Mouse (Mus musculus) CH12.LX (cell line): ENCODE measurements at regions not wholly inside any gene's neighbourhood (a gene's known extent, or its start where the extent isn't known, plus 50 kb on each side); places are given as distances from the start of the nearest gene placed in this dataset.

Experiments
- DNase-seq: peaks from one replicate; pipeline ENCODE4 v3.0.0-alpha.2; 2013; ENCODE audit errors: extremely low read depth
- H3K27ac ChIP-seq: 2 replicates; pipeline ENCODE4 v1.5.1; 2012; ENCODE audit warnings: low read depth, mild to moderate bottlenecking, control low read depth, moderate library complexity; ENCODE audit not compliant: insufficient read depth
- H3K27me3 ChIP-seq: replicated peaks from 2 replicates; pipeline ENCODE3; 2012; ENCODE audit warnings: inconsistent platforms
- H3K36me3 ChIP-seq, 2 experiments: replicated peaks in 1 of 2; 2 replicates each; pipeline versions ENCODE3 to v1.6.1; 2012; ENCODE audit warnings: inconsistent platforms in 1 of 2, low read length in 1 of 2, mild to moderate bottlenecking in 1 of 2, mixed read lengths in 1 of 2, moderate library complexity in 1 of 2; ENCODE audit not compliant: control insufficient read depth in 1 of 2, insufficient read depth in 1 of 2
- H3K4me1 ChIP-seq, 2 experiments: 2 replicates each; pipeline ENCODE4 v1.6.1; 2012; ENCODE audit warnings: inconsistent platforms in 1 of 2, moderate library complexity in 1 of 2; ENCODE audit not compliant: insufficient read depth in 2 of 2, control insufficient read depth in 1 of 2
- H3K4me2 ChIP-seq: 2 replicates; pipeline ENCODE4 v1.6.1; 2012; ENCODE audit warnings: low read depth, mild to moderate bottlenecking, control low read depth; ENCODE audit not compliant: poor library complexity, insufficient read depth, severe bottlenecking
- H3K4me3 ChIP-seq, 3 experiments: fragments of 150-350 bp in 1 of 3; sonication (generic) in 1 of 3; replicated peaks in 1 of 3; 2 replicates each; pipeline versions ENCODE3 to v1.5.1; 2011 to 2012; ENCODE audit warnings: low read depth in 2 of 3, low read length in 2 of 3, mild to moderate bottlenecking in 2 of 3, moderate library complexity in 2 of 3, control low read depth in 1 of 3, improper control_type of control experiment in 1 of 3, inconsistent platforms in 1 of 3, mixed read lengths in 1 of 3; ENCODE audit not compliant: poor library complexity in 1 of 3
- H3K79me2 ChIP-seq: replicated peaks from 2 replicates; pipeline ENCODE4 v1.6.1; 2012; ENCODE audit warnings: mild to moderate bottlenecking, moderate library complexity; ENCODE audit not compliant: control insufficient read depth, poor library complexity, insufficient read depth, severe bottlenecking; ENCODE audit errors: extremely low read depth
- H3K9ac ChIP-seq: 2 replicates; pipeline ENCODE4 v1.6.1; 2012; ENCODE audit warnings: low read depth, mild to moderate bottlenecking, control low read depth, moderate library complexity; ENCODE audit not compliant: insufficient read depth
- H3K9me3 ChIP-seq: replicated peaks from 2 replicates; pipeline ENCODE3; 2012; ENCODE audit warnings: low read length, inconsistent platforms, mixed read lengths
- BHLHE40 ChIP-seq: IDR thresholded peaks from 2 replicates; pipeline ENCODE4 v1.6.1; 2011; ENCODE audit warnings: mild to moderate bottlenecking, low read depth, low read length, improper control_type of control experiment
- CHD1 ChIP-seq: IDR thresholded peaks from 2 replicates; pipeline ENCODE4 v1.6.1; 2012; ENCODE audit warnings: low read depth, low read length, improper control_type of control experiment, inconsistent platforms
- ETS1 ChIP-seq: conservative IDR thresholded peaks from 2 replicates; pipeline ENCODE4 v1.6.1; 2012; ENCODE audit warnings: low read depth, mild to moderate bottlenecking, inconsistent platforms, low read length, improper control_type of control experiment, moderate library complexity
- GABPA ChIP-seq: IDR thresholded peaks from 2 replicates; pipeline ENCODE4 v1.6.1; 2012; ENCODE audit warnings: low read depth, low read length, improper control_type of control experiment, inconsistent platforms; ENCODE audit not compliant: insufficient replicate concordance
- IRF4 ChIP-seq: IDR thresholded peaks from 2 replicates; pipeline ENCODE4 v1.6.1; 2014; ENCODE audit warnings: low read depth, mild to moderate bottlenecking, inconsistent platforms, low read length, improper control_type of control experiment
- JUN ChIP-seq: IDR thresholded peaks from 2 replicates; pipeline ENCODE4 v1.6.1; 2011; ENCODE audit warnings: low read depth, mild to moderate bottlenecking, low read length, improper control_type of control experiment, moderate library complexity; ENCODE audit not compliant: insufficient read depth
- KAT2A ChIP-seq: IDR thresholded peaks from 2 replicates; pipeline ENCODE4 v1.6.1; 2012; ENCODE audit warnings: low read length, improper control_type of control experiment, inconsistent platforms; ENCODE audit not compliant: insufficient replicate concordance
- MAX ChIP-seq: IDR thresholded peaks from 2 replicates; pipeline ENCODE4 v1.6.1; 2011; ENCODE audit warnings: low read length, improper control_type of control experiment
- MEF2A ChIP-seq: IDR thresholded peaks from 2 replicates; pipeline ENCODE4 v1.6.1; 2014; ENCODE audit warnings: low read depth, mild to moderate bottlenecking, inconsistent platforms, low read length, improper control_type of control experiment, borderline replicate concordance
- MXI1 ChIP-seq: IDR thresholded peaks from 2 replicates; pipeline ENCODE4 v1.6.1; 2011; ENCODE audit warnings: mild to moderate bottlenecking, low read depth, low read length, improper control_type of control experiment
- MYC ChIP-seq: IDR thresholded peaks from 2 replicates; pipeline ENCODE4 v1.6.1; 2011; ENCODE audit warnings: low read depth, mild to moderate bottlenecking, improper control_type of control experiment, low read length
- NELFE ChIP-seq: IDR thresholded peaks from 2 replicates; pipeline ENCODE4 v1.6.1; 2011; ENCODE audit warnings: low read depth, low read length, improper control_type of control experiment
- PAX5 ChIP-seq: IDR thresholded peaks from 2 replicates; pipeline ENCODE4 v1.6.1; 2012; ENCODE audit warnings: low read length, inconsistent platforms, mixed read lengths
- RAD21 ChIP-seq: IDR thresholded peaks from 2 replicates; pipeline ENCODE4 v1.6.1; 2011; ENCODE audit warnings: low read depth, mild to moderate bottlenecking, low read length, improper control_type of control experiment, moderate library complexity
- RCOR1 ChIP-seq: conservative IDR thresholded peaks from 2 replicates; pipeline ENCODE4 v1.6.1; 2012; ENCODE audit warnings: low read depth, mild to moderate bottlenecking, inconsistent platforms, low read length, improper control_type of control experiment
- SIN3A ChIP-seq: IDR thresholded peaks from 2 replicates; pipeline ENCODE4 v1.6.1; 2012; ENCODE audit warnings: low read length, improper control_type of control experiment, inconsistent platforms
- SMC3 ChIP-seq: IDR thresholded peaks from 2 replicates; pipeline ENCODE4 v1.6.1; 2011; ENCODE audit warnings: low read depth, low read length, improper control_type of control experiment
- TCF12 ChIP-seq: IDR thresholded peaks from 2 replicates; pipeline ENCODE4 v1.6.1; 2014; ENCODE audit warnings: low read depth, mild to moderate bottlenecking, inconsistent platforms, low read length, improper control_type of control experiment
- UBTF ChIP-seq: IDR thresholded peaks from 2 replicates; pipeline ENCODE4 v1.6.1; 2012; ENCODE audit warnings: low read depth, mild to moderate bottlenecking, inconsistent platforms, low read length, improper control_type of control experiment, moderate library complexity
- USF1 ChIP-seq: IDR thresholded peaks from 2 replicates; pipeline ENCODE4 v1.6.1; 2014; ENCODE audit warnings: low read depth, mild to moderate bottlenecking, inconsistent platforms, low read length, improper control_type of control experiment
- ZC3H11A ChIP-seq: IDR thresholded peaks from 2 replicates; pipeline ENCODE4 v1.6.1; 2012; ENCODE audit warnings: low read depth, mild to moderate bottlenecking, inconsistent platforms, low read length, improper control_type of control experiment
- ZKSCAN1 ChIP-seq: IDR thresholded peaks from 2 replicates; pipeline ENCODE4 v1.6.1; 2012; ENCODE audit warnings: low read depth, inconsistent platforms, low read length, improper control_type of control experiment, borderline replicate concordance
- dilution Hi-C: fragments of 300-500 bp; cut with MboI; formaldehyde crosslinking; loops from 2 replicates; pipeline ENCODE4 v1.14.3; 2020; ENCODE audit warnings: low sequenced_read_pairs; ENCODE audit not compliant: extremely low pct_unique_long_range_greater_than_20kb, extremely low pct_ligation_motif_present
- in situ Hi-C: fragments of 300-500 bp; cut with MboI; formaldehyde crosslinking; loops from 3 replicates; pipeline ENCODE4 v1.14.3; 2019; ENCODE audit warnings: low sequenced_read_pairs, low pct_ligation_motif_present, low pct_unique_long_range_greater_than_20kb, mixed read lengths

DNA sequence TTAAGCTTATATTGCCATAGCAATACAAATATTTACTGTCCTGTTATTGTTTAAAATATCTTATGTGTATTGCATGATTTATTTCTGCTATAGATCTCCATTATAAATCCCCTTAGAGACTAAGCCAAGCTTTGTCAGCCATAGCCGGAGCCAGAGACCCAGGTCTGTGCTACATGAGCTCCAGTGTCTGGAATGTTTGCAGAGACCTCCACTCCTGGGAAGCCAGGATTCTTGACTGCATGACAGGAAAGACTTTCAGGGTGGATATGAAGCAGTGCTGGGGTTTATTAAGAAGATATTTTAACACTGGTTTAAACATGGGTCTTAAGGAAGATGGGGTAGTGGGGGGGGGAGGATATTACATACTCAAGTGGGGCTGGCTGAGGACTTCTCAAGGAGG lies 332.2 kb downstream of the Ankrd50 start:
- DNase-seq, result no peak
- Histone ChIP-seq H3K79me2 (no peaks in the 10 kb centered on the region), H3K27ac (no peak overlapping the region), H3K9ac (no peak overlapping the region), H3K4me1 (no peaks in the 10 kb centered on the region), H3K9me3 (no peaks in the 10 kb centered on the region), H3K4me2 (no peak overlapping the region), H3K27me3 (no peaks in the 10 kb centered on the region), H3K4me3 (no peak overlapping the region), H3K36me3 (no peaks in the 10 kb centered on the region)
- in situ Hi-C loops (no loop called here), dilution Hi-C loops (no loop called here)
- TF ChIP-seq MAX (no peak), RAD21 (no peak), MYC (no peak), CHD1 (no peak), NELFE (no peak), ZC3H11A (no peak), KAT2A (no peak), UBTF (no peak), SMC3 (no peak), MEF2A (no peak), RCOR1 (no peak), JUN (no peak), IRF4 (no peak), ETS1 (no peak), SIN3A (no peak), USF1 (no peak), ZKSCAN1 (no peak), PAX5 (no peak), GABPA (no peak)

DNA sequence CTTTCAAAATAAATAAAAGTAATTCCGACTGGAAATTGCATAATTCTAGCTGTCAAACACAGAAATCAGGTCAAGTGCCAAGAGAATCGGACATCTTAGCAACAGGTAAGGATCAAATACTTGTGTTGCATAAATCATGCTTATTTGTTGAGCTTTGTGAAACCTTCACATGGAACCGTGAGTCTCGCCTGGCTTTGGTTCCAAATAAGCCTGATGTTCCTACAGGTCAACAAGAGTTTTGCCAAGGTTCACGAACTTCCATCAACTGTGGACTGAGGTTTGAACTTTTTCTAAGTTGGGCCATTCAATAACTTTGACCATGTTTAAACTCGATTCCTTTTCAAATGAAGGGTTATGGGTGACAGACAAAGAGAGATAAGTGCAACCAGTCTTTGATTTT lies 332.8 kb downstream of the Ankrd50 start:
- TF ChIP-seq TCF12, result no peak
- no peak for TF ChIP-seq BHLHE40
- TF ChIP-seq ETS1, result no peak
- no peak for TF ChIP-seq MAX
- TF ChIP-seq MXI1, result no peak
- H3K4me1 ChIP-seq, result no peaks in the 10 kb centered on the region
- no peaks in the 10 kb centered on the region for H3K27me3 ChIP-seq
- no peak overlapping the region for H3K9ac ChIP-seq
- no peak for DNase-seq
- H3K9me3 ChIP-seq, result no peaks in the 10 kb centered on the region
- in situ Hi-C loops (no loop called here), dilution Hi-C loops (no loop called here)
- no peak overlapping the region for H3K27ac ChIP-seq
- H3K79me2 ChIP-seq, result no peaks in the 10 kb centered on the region
- no peak overlapping the region for H3K4me3 ChIP-seq
- no peak overlapping the region for H3K4me2 ChIP-seq
- H3K36me3 ChIP-seq, result no peaks in the 10 kb centered on the region
